Mouse (Mus musculus) lung, embryonic 16.5 days (tissue): ENCODE measurements at regions not wholly inside any gene's neighbourhood (a gene's known extent, or its start where the extent isn't known, plus 50 kb on each side); places are given as distances from the start of the nearest gene placed in this dataset.
A peak's percentile ranks its signal among the peaks of the same experiment; 100 is the strongest.

Experiments
- ATAC-seq: fragments of 200-750 bp; cut with Nextera tagmentation; 2 replicates; pipeline ENCODE4 v1.8.0; 2017; ENCODE audit warnings: low read depth, mild to moderate bottlenecking, moderate library complexity
- H3K27ac ChIP-seq: fragments of 300-500 bp; sonication (generic); 2 replicates; pipeline ENCODE4 v1.5.1; 2014; ENCODE audit warnings: mild to moderate bottlenecking, control low read depth, low read length
- H3K27me3 ChIP-seq: fragments of 300-500 bp; sonication (generic); 2 replicates; pipeline ENCODE4 v1.6.1; 2014; ENCODE audit warnings: low read depth, low read length, mixed read lengths; ENCODE audit not compliant: control insufficient read depth, insufficient read depth
- H3K36me3 ChIP-seq: fragments of 300-500 bp; sonication (generic); 2 replicates; pipeline ENCODE4 v1.6.1; 2014; ENCODE audit warnings: low read length; ENCODE audit not compliant: control insufficient read depth, insufficient read depth
- H3K4me1 ChIP-seq: fragments of 300-500 bp; sonication (generic); replicated peaks from 2 replicates; pipeline ENCODE4 v1.6.1; 2014; ENCODE audit warnings: low read length, mixed read lengths; ENCODE audit not compliant: control insufficient read depth, insufficient read depth
- H3K4me2 ChIP-seq: fragments of 300-500 bp; sonication (generic); 2 replicates; pipeline ENCODE4 v1.6.1; 2014; ENCODE audit warnings: low read depth, low read length, control low read depth
- H3K4me3 ChIP-seq: fragments of 300-500 bp; sonication (generic); 2 replicates; pipeline ENCODE4 v1.5.1; 2014; ENCODE audit warnings: mild to moderate bottlenecking, low read length, control low read depth
- H3K9ac ChIP-seq: fragments of 300-500 bp; sonication (generic); 2 replicates; pipeline ENCODE4 v1.6.1; 2014; ENCODE audit warnings: low read length, control low read depth
- H3K9me3 ChIP-seq: fragments of 300-500 bp; sonication (generic); 2 replicates; pipeline ENCODE4 v1.6.1; 2016; ENCODE audit warnings: low read length; ENCODE audit not compliant: control insufficient read depth
- WGBS: fragments of 180-500 bp; shearing (Covaris S2); extraction: QIAGEN DNeasy Blood & Tissue Kit; methylation state at CpG from one replicate; pipeline ENCODE4 v1.1.7; 2014; 5-methylcytosine and 5-hydroxymethylcytosine counted together

- Histone ChIP-seq H3K4me2 (no peak overlapping the region), H3K4me1 (peaks cover 15% of the 10 kb centered on the region), H3K36me3 (no peaks in the 10 kb centered on the region), H3K9me3 (no peaks in the 10 kb centered on the region), H3K27ac (peak overlapping the region; percentile 25; the same call in 1 of the 2 replicates), H3K27me3 (no peaks in the 10 kb centered on the region), H3K4me3 (no peak overlapping the region), H3K9ac (no peak overlapping the region)
- WGBS = 33% methylated on average over 6 of the region's 6 CpGs
- ATAC-seq = peak; percentile 50; the same call in 1 of the 2 replicates
Observed at GRCm38 (mm10) chr1:184583751-184584504, 148.5 kb downstream of the Hlx start.

GRCm38 (mm10) chr1:184579475-184579874 lies 152.9 kb downstream of the Hlx start:
- no peaks in the 10 kb centered on the region for H3K36me3 ChIP-seq
- H3K4me1 ChIP-seq = peaks cover 9% of the 10 kb centered on the region
- no peak overlapping the region for H3K4me2 ChIP-seq
- WGBS = 60% methylated on average over 3 of the region's 3 CpGs
- no peak overlapping the region for H3K4me3 ChIP-seq
- ATAC-seq = peak; percentile 52; the same call in 1 of the 2 replicates
- H3K27me3 ChIP-seq = no peaks in the 10 kb centered on the region
- no peak overlapping the region for H3K27ac ChIP-seq
- H3K9me3 ChIP-seq = no peaks in the 10 kb centered on the region
- H3K9ac ChIP-seq = no peak overlapping the region

- H3K36me3 ChIP-seq = no peaks in the 10 kb centered on the region
- H3K4me2 ChIP-seq = no peak overlapping the region
- H3K9me3 ChIP-seq = no peaks in the 10 kb centered on the region
- peaks cover 3% of the 10 kb centered on the region; the same call in 1 of the 2 replicates for H3K4me1 ChIP-seq
- H3K27ac ChIP-seq = no peak overlapping the region
- 58% methylated on average over 7 of the region's 7 CpGs for WGBS
- no peak overlapping the region for H3K4me3 ChIP-seq
- ATAC-seq = no peak
- H3K9ac ChIP-seq = no peak overlapping the region
- no peaks in the 10 kb centered on the region for H3K27me3 ChIP-seq
Observed at GRCm38 (mm10) chr1:184576527-184576926, 155.9 kb downstream of the Hlx start.

GRCm38 (mm10) chr1:184573325-184573724 lies 159.1 kb downstream of the Hlx start:
- Histone ChIP-seq H3K4me3 (no peak overlapping the region), H3K9ac (no peak overlapping the region), H3K4me1 (no peaks in the 10 kb centered on the region; the same call in 1 of the 2 replicates), H3K27me3 (no peaks in the 10 kb centered on the region), H3K4me2 (no peak overlapping the region), H3K36me3 (no peaks in the 10 kb centered on the region), H3K9me3 (no peaks in the 10 kb centered on the region), H3K27ac (no peak overlapping the region)
- ATAC-seq = peak; percentile 41; the same call in 1 of the 2 replicates
- WGBS = 45% methylated on average over 7 of the region's 7 CpGs

- Histone ChIP-seq H3K9ac (no peak overlapping the region), H3K9me3 (no peaks in the 10 kb centered on the region), H3K36me3 (no peaks in the 10 kb centered on the region), H3K4me3 (no peak overlapping the region), H3K4me2 (no peak overlapping the region), H3K27me3 (no peaks in the 10 kb centered on the region), H3K27ac (no peak overlapping the region), H3K4me1 (no peaks in the 10 kb centered on the region; the same call in 1 of the 2 replicates)
- ATAC-seq = no peak
- WGBS = 86% methylated on average over 5 of the region's 5 CpGs
Observed at GRCm38 (mm10) chr1:184570681-184571080, 161.7 kb downstream of the Hlx start.

GRCm38 (mm10) chr1:184562926-184563325 lies 169.5 kb downstream of the Hlx start:
- Histone ChIP-seq H3K4me3 (no peak overlapping the region), H3K9me3 (no peaks in the 10 kb centered on the region), H3K27ac (no peak overlapping the region), H3K4me2 (no peak overlapping the region), H3K36me3 (no peaks in the 10 kb centered on the region), H3K4me1 (no peaks in the 10 kb centered on the region), H3K27me3 (no peaks in the 10 kb centered on the region), H3K9ac (no peak overlapping the region)
- no peak for ATAC-seq
- WGBS = 88% methylated on average over 4 of the region's 4 CpGs

GRCm38 (mm10) chr1:184562239-184562638 lies 170.2 kb downstream of the Hlx start:
- Histone ChIP-seq H3K9me3 (no peaks in the 10 kb centered on the region), H3K4me2 (no peak overlapping the region), H3K36me3 (no peaks in the 10 kb centered on the region), H3K4me1 (no peaks in the 10 kb centered on the region), H3K9ac (no peak overlapping the region), H3K4me3 (no peak overlapping the region), H3K27ac (no peak overlapping the region), H3K27me3 (no peaks in the 10 kb centered on the region)
- ATAC-seq = no peak
- 91% methylated on average over 5 of the region's 5 CpGs for WGBS

- Histone ChIP-seq H3K4me3 (no peak overlapping the region), H3K9me3 (no peaks in the 10 kb centered on the region), H3K4me2 (no peak overlapping the region), H3K36me3 (no peaks in the 10 kb centered on the region), H3K4me1 (no peaks in the 10 kb centered on the region), H3K27ac (no peak overlapping the region), H3K9ac (no peak overlapping the region), H3K27me3 (no peaks in the 10 kb centered on the region)
- no peak for ATAC-seq
- WGBS = 57% methylated on average over 7 of the region's 7 CpGs
Observed at GRCm38 (mm10) chr1:184559543-184559942, 172.9 kb downstream of the Hlx start.

- Histone ChIP-seq H3K36me3 (no peaks in the 10 kb centered on the region), H3K4me1 (no peaks in the 10 kb centered on the region), H3K4me3 (no peak overlapping the region), H3K9me3 (no peaks in the 10 kb centered on the region), H3K27me3 (no peaks in the 10 kb centered on the region), H3K9ac (no peak overlapping the region), H3K27ac (no peak overlapping the region), H3K4me2 (no peak overlapping the region)
- no peak for ATAC-seq
Observed at GRCm38 (mm10) chr1:184553791-184554190, 178.6 kb downstream of the Hlx start.
